17 mouse cellular contexts compared by ENCODE assay signal in the genomic region with DNA sequence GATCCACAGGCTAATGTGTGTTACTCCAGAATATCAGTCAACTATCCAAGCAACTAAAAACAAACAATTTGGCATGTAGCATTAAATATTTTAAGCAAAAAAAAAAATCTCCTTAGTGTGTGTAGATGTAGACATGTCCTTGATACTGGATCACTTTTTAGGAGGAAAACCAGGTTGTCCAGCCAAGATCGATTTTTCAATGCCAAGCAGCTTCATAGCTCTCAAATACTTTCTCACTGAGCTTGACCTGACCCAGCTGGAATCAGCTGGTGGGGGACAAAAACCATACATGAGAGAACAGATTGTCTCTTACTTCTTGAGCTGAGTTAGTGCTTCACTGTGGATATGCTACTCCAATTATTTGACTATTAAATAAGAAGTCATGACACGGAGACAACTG.
DNase-seq lines count a peak whose midpoint lies in the region; ATAC-seq and TF ChIP-seq lines count a peak whose summit lies in the region.
"Had no signal": no experiment of that assay in that cellular context is flagged by ENCODE, and none has a peak within 500 bp of the region (broad histone marks: within the 10 kb centered on the region; RNA-seq: fewer than 3 reads in every experiment).

No protein-coding gene starts in this region.

- H3K27ac ChIP-seq in liver, adult 2 months (replicated peaks; ENCODE audit: insufficient read depth, low read depth, low read length), result no peak overlapping the region
- H3K27ac ChIP-seq in liver, postnatal 0 days (ENCODE audit: low read depth), result no peak overlapping the region
- H3K27ac ChIP-seq in hindbrain, embryonic 10.5 days, result no peak overlapping the region
- H3K27ac ChIP-seq: hindbrain, postnatal 0 days; liver, embryonic 12.5 days; midbrain, embryonic 13.5 days had no signal

- H3K9ac ChIP-seq in liver, adult 2 months (ENCODE audit: low read depth, low read length), result no peak overlapping the region
- H3K9ac ChIP-seq in liver, postnatal 0 days (replicated peaks), result no peak overlapping the region
- H3K9ac ChIP-seq: liver, embryonic 12.5 days; midbrain, embryonic 13.5 days had no signal

- intact Hi-C loops in heart, postnatal 25 days (cut with DNase I), result no loop called here

- no peak for TF ChIP-seq POLR2A in liver, adult 2 months (IDR thresholded peaks at IDR 0.05; ENCODE audit: extremely low read depth, insufficient read depth, low read length)

- no peak overlapping the region for H3K4me2 ChIP-seq in liver, postnatal 0 days (ENCODE audit: low read depth, low read length)
- H3K4me2 ChIP-seq: liver, embryonic 12.5 days; midbrain, embryonic 13.5 days had no signal

- H3K79me2 ChIP-seq in liver, adult 2 months (ENCODE audit: control insufficient read depth, insufficient read depth, low read length), result no peaks in the 10 kb centered on the region

- H3K36me3 ChIP-seq in liver, adult 2 months (ENCODE audit: control insufficient read depth, insufficient read depth, low read length), result no peaks in the 10 kb centered on the region
- no peaks in the 10 kb centered on the region for H3K36me3 ChIP-seq in liver, postnatal 0 days (replicated peaks; ENCODE audit: insufficient read depth, low read length)
- no peaks in the 10 kb centered on the region for H3K36me3 ChIP-seq in hindbrain, embryonic 10.5 days
- H3K36me3 ChIP-seq: liver, embryonic 12.5 days; midbrain, embryonic 13.5 days had no signal

- ATAC-seq in liver, postnatal 0 days, result no peak
- ATAC-seq: hindbrain, postnatal 0 days; liver, embryonic 12.5 days; midbrain, embryonic 13.5 days had no signal

- 82% methylated on average over 2 of the region's 2 CpGs for WGBS in liver, adult 2 months
- 75% methylated on average over 2 of the region's 2 CpGs for WGBS in liver, postnatal 0 days (ENCODE audit: insufficient replicate concordance)
- 87% methylated on average over 2 of the region's 2 CpGs for WGBS in hindbrain, embryonic 10.5 days

- no peak for TF ChIP-seq EP300 in liver, postnatal 0 days (IDR thresholded peaks at IDR 0.05; ENCODE audit: low read depth)

- H3K4me3 ChIP-seq in liver, adult 2 months (ENCODE audit: insufficient read depth, low read depth, low read length), result no peak overlapping the region
- no peak overlapping the region for H3K4me3 ChIP-seq in liver, postnatal 0 days (ENCODE audit: low read depth, low read length)
- no peak overlapping the region for H3K4me3 ChIP-seq in hindbrain, embryonic 10.5 days
- H3K4me3 ChIP-seq: liver, embryonic 12.5 days; midbrain, embryonic 13.5 days had no signal

- no peaks in the 10 kb centered on the region for H3K27me3 ChIP-seq in liver, adult 2 months (ENCODE audit: control insufficient read depth, insufficient read depth, low read length)
- no peaks in the 10 kb centered on the region for H3K27me3 ChIP-seq in liver, postnatal 0 days (ENCODE audit: insufficient read depth, low read length)
- H3K27me3 ChIP-seq in hindbrain, embryonic 10.5 days (ENCODE audit: insufficient read depth, poor library complexity, severe bottlenecking), result no peaks in the 10 kb centered on the region
- H3K27me3 ChIP-seq: liver, embryonic 12.5 days; midbrain, embryonic 13.5 days had no signal

- no peaks in the 10 kb centered on the region for H3K4me1 ChIP-seq in liver, adult 2 months (ENCODE audit: control insufficient read depth, insufficient read depth, low read length)
- H3K4me1 ChIP-seq in liver, postnatal 0 days (ENCODE audit: insufficient read depth), result no peaks in the 10 kb centered on the region
- H3K4me1 ChIP-seq in hindbrain, embryonic 10.5 days (replicated peaks), result no peaks in the 10 kb centered on the region
- H3K4me1 ChIP-seq: liver, embryonic 12.5 days; midbrain, embryonic 13.5 days had no signal

- no peak for TF ChIP-seq CTCF in liver, adult 2 months (IDR thresholded peaks at IDR 0.05; ENCODE audit: low read depth, low read length)
- TF ChIP-seq CTCF in liver, postnatal 0 days (IDR thresholded peaks at IDR 0.05; ENCODE audit: low read depth), result no peak

- H3K9me3 ChIP-seq in liver, postnatal 0 days (ENCODE audit: low read length), result no peaks in the 10 kb centered on the region
- H3K9me3 ChIP-seq in hindbrain, embryonic 10.5 days, result no peaks in the 10 kb centered on the region
- H3K9me3 ChIP-seq: liver, embryonic 12.5 days; midbrain, embryonic 13.5 days had no signal

- peak; percentile 94 for DNase-seq in heart, adult 11 months
- DNase-seq in heart, postnatal 25 days (ENCODE audit: low spot score), result no peak
- peak; percentile 15 for DNase-seq in liver, adult 2 months (ENCODE audit: extremely low read depth, low read depth, low spot score)
- no peak for DNase-seq in liver, postnatal 0 days
- DNase-seq in heart, postnatal 4 days, result peak; percentile 7
- DNase-seq in lung, postnatal 4 days, result peak; percentile 31 to 51
- no peak for DNase-seq in layer of hippocampus, postnatal 36 days
- no peak for DNase-seq in hindbrain, embryonic 10.5 days (ENCODE audit: low spot score)
- DNase-seq: adrenal gland, postnatal 14 days; cerebellum, adult 18-20 months; kidney, adult 11 months; retina, postnatal 1 day; right cerebral cortex, postnatal 4 days; thymus, postnatal 4 days had no signal

Comparison
In these comparisons a context has a peak if more than half of its experiments do, and no peak if none do; other contexts are left out.
1. DNase-seq: peak in heart, adult 11 months (single experiment), liver, adult 2 months (single experiment), heart, postnatal 4 days (single experiment) and lung, postnatal 4 days (2 of 2); none in heart, postnatal 25 days (single experiment), liver, postnatal 0 days (single experiment), layer of hippocampus, postnatal 36 days (0 of 2) and hindbrain, embryonic 10.5 days (single experiment).